Mouse (Mus musculus) cerebellum, adult 2 months (tissue): ENCODE measurements around the gene Fcf1.

Experiments used
- CTCF ChIP-seq: fragments of 200-500 bp; IDR thresholded peaks from 2 replicates; pipeline ENCODE4 v1.5.1; 2011; ENCODE audit warnings: low read depth, mild to moderate bottlenecking, control low read depth, low read length, moderate library complexity, borderline replicate concordance; ENCODE audit not compliant: insufficient read depth
- POLR2A ChIP-seq: fragments of 200-500 bp; IDR thresholded peaks from 2 replicates; pipeline ENCODE4 v1.6.1; 2011; ENCODE audit warnings: low read length, control low read depth, borderline replicate concordance; ENCODE audit not compliant: insufficient read depth

GRCm38 (mm10) chr12:84970428-84971096, at the start of gene Fcf1, which contains the start of gene Arel1:
- TF ChIP-seq CTCF (no peak), POLR2A (peak; percentile 62; the same call in 1 of the 2 replicates)
